Mouse (Mus musculus): Measurements from ENCODE around the gene Sept12. TPM values are rescaled to one million over a fixed set of nuclear protein-coding genes. Genes with fewer than 3 reads are reported as not detected.

Gene Sept12
- total and polyA plus RNA-seq, 3 experiments = 0.20 TPM; not detected in 2

GRCm38 (mm10) chr16:4938989-4939388, 58.7 kb downstream of the Sept12 start:
- Histone ChIP-seq H3K4me1 (ENCODE audit: control insufficient read depth, insufficient read depth, low read length) (peaks cover 12% of the 10 kb centered on the region), H3K36me3 (ENCODE audit: control insufficient read depth, insufficient read depth, low read length) (no peaks in the 10 kb centered on the region), H3K4me3 (peak overlapping the region; percentile 83), H3K27me3 (ENCODE audit: control insufficient read depth, insufficient read depth, low read length) (no peaks in the 10 kb centered on the region), H3K79me2 (replicated peaks; ENCODE audit: control insufficient read depth, insufficient read depth, low read length) (no peaks in the 10 kb centered on the region; the same call in 1 of the 2 replicates), H3K9ac (ENCODE audit: low read depth, low read length) (peak overlapping the region; percentile 88), H3K27ac (peak overlapping the region; percentile 82)
- 1% methylated on average over 28 of the region's 28 CpGs for WGBS
- intact Hi-C loops (cut with DNase I) = loop anchor here (1.0 kb wide), 1 partner anchor 24 kb away; no protein-coding TSS in a partner anchor
- peak; percentile 94 for TF ChIP-seq POLR2A (IDR thresholded peaks at IDR 0.05; ENCODE audit: insufficient read depth, low read depth, low read length)
- TF ChIP-seq EP300 (IDR thresholded peaks at IDR 0.05; ENCODE audit: insufficient read depth, low read depth, low read length) = peak; percentile 78
- no peak for TF ChIP-seq CTCF (IDR thresholded peaks at IDR 0.05)
- DNase-seq = peak; percentile 95

GRCm38 (mm10) chr16:4938461-4938860, 59.2 kb downstream of the Sept12 start, which contains the start of gene Nudt16l1:
Gene Nudt16l1 (plus strand): TSS chr16:4938761.
- Histone ChIP-seq H3K36me3 (ENCODE audit: control insufficient read depth, insufficient read depth, low read length) (no peaks in the 10 kb centered on the region), H3K4me1 (ENCODE audit: control insufficient read depth, insufficient read depth, low read length) (peaks cover 12% of the 10 kb centered on the region), H3K4me3 (peak within 1 kb of the TSS; percentile 83), H3K27me3 (ENCODE audit: control insufficient read depth, insufficient read depth, low read length) (no peaks in the 10 kb centered on the region), H3K79me2 (replicated peaks; ENCODE audit: control insufficient read depth, insufficient read depth, low read length) (no peaks in the 10 kb centered on the region; the same call in 1 of the 2 replicates), H3K9ac (ENCODE audit: low read depth, low read length) (peak within 1 kb of the TSS; percentile 88), H3K27ac (peak within 1 kb of the TSS; percentile 82)
- intact Hi-C loops (cut with DNase I) = no loop called here
- no peak for DNase-seq
- WGBS = 0% methylated on average over 2 of the region's 2 CpGs
- no peak for TF ChIP-seq EP300 (IDR thresholded peaks at IDR 0.05; ENCODE audit: insufficient read depth, low read depth, low read length)
- TF ChIP-seq CTCF (IDR thresholded peaks at IDR 0.05) = no peak
- no peak for TF ChIP-seq POLR2A (IDR thresholded peaks at IDR 0.05; ENCODE audit: insufficient read depth, low read depth, low read length)

DNA sequence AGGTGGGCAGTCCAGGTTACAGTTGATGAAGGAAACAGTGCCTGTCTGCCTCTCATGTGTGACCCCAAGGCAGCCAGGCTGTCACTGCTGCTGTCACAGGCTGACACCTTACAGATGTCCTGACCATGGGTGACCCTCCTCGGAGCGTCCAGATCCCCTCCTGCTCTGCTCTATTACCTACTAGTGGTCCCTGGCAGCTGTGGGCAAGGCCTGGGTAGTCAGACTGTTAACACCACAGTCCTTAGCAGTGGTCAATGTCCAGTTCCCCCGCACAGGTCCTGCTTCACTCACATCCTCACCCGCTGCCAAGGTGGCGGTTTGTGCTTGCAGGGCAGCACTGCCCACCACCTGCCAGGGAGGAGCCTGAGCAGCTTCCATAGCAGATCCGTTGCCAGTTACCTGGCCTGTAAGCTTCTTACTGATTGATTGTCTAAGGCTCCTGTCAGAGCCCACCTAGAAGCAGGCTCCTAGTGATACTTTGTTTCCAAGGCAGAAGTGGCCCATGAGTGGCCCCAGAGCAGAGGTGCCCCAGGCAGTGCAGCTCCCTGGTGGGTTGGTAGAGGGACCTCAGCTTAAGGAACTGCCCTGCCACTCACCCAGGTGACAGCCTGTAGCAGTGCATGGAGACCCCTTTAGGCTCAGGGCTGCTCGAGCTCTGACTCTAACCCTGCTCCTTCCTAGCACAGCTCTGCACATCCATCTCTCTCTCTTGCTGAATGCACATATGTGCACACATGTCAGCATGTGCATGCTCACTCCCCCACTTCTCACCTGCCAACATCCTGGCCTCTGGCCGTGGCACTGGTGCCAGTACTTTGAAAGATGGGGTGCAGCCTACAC, 60.1 kb downstream of the Sept12 start:
- Histone ChIP-seq H3K4me3 (no peak overlapping the region), H3K27me3 (ENCODE audit: control insufficient read depth, insufficient read depth, low read length) (no peaks in the 10 kb centered on the region), H3K27ac (no peak overlapping the region), H3K9ac (ENCODE audit: low read depth, low read length) (no peak overlapping the region), H3K36me3 (ENCODE audit: control insufficient read depth, insufficient read depth, low read length) (no peaks in the 10 kb centered on the region), H3K79me2 (replicated peaks; ENCODE audit: control insufficient read depth, insufficient read depth, low read length) (no peaks in the 10 kb centered on the region; the same call in 1 of the 2 replicates), H3K4me1 (ENCODE audit: control insufficient read depth, insufficient read depth, low read length) (peaks cover 12% of the 10 kb centered on the region)
- TF ChIP-seq CTCF (IDR thresholded peaks at IDR 0.05) (no peak), POLR2A (IDR thresholded peaks at IDR 0.05; ENCODE audit: insufficient read depth, low read depth, low read length) (no peak), EP300 (IDR thresholded peaks at IDR 0.05; ENCODE audit: insufficient read depth, low read depth, low read length) (no peak)
- intact Hi-C loops (cut with DNase I) = no loop called here
- DNase-seq = no peak
- 92% methylated on average over 8 of the region's 8 CpGs for WGBS

Other genes with a start within 250 kb of the Sept12 start
- 10 to 100 TPM; 58.4 to 65.6 TPM for gene Cdip1, start 207.6 kb downstream of the Sept12 start, total RNA-seq (2021)
- 94.3 and 100 TPM in 2 replicates for gene Cdip1, start 207.6 kb downstream of the Sept12 start, polyA plus RNA-seq (2012; rRNA removed)
- not detected for gene 4930562C15Rik, start 162.4 kb downstream of the Sept12 start, total RNA-seq (2021)
- 0.23 TPM in 1 of 2 replicates, not detected in the other for gene 4930562C15Rik, start 162.4 kb downstream of the Sept12 start, polyA plus RNA-seq (2012; rRNA removed)
- gene Ubald1, start 117.5 kb downstream of the Sept12 start, total RNA-seq (2021) = 10 to 100 TPM; 17.2 to 18.3 TPM
- gene Ubald1, start 117.5 kb downstream of the Sept12 start, polyA plus RNA-seq (2012; rRNA removed) = 18.2 and 24.5 TPM in 2 replicates
- 100 to 1,000 TPM; 148 to 168 TPM for gene Mgrn1, start 111.6 kb downstream of the Sept12 start, total RNA-seq (2021)
- gene Mgrn1, start 111.6 kb downstream of the Sept12 start, polyA plus RNA-seq (2012; rRNA removed) = 274 and 284 TPM in 2 replicates
- 10 to 100 TPM; 16.7 to 17.1 TPM for gene Nudt16l1, start 59.1 kb downstream of the Sept12 start, total RNA-seq (2021)
- 38.9 and 44.5 TPM in 2 replicates for gene Nudt16l1, start 59.1 kb downstream of the Sept12 start, polyA plus RNA-seq (2012; rRNA removed)
- 10 to 100 TPM; 11.4 to 12.7 TPM for gene Anks3, start 33.6 kb downstream of the Sept12 start, total RNA-seq (2021)
- gene Anks3, start 33.6 kb downstream of the Sept12 start, polyA plus RNA-seq (2012; rRNA removed) = 21.3 and 30.4 TPM in 2 replicates
- not detected for gene Smim22, start 9.4 kb upstream of the Sept12 start, total RNA-seq (2021)
- gene Smim22, start 9.4 kb upstream of the Sept12 start, polyA plus RNA-seq (2012; rRNA removed) = 2.1 TPM in 1 of 2 replicates, not detected in the other
- gene Rogdi, start 15.7 kb upstream of the Sept12 start, total RNA-seq (2021) = 10 to 100 TPM; 15.5 to 19.4 TPM
- 50.7 and 63.0 TPM in 2 replicates for gene Rogdi, start 15.7 kb upstream of the Sept12 start, polyA plus RNA-seq (2012; rRNA removed)
- gene Glyr1, start 52.0 kb upstream of the Sept12 start, total RNA-seq (2021) = 10 to 100 TPM; 39.2 to 42.9 TPM
- 35.9 and 48.6 TPM in 2 replicates for gene Glyr1, start 52.0 kb upstream of the Sept12 start, polyA plus RNA-seq (2012; rRNA removed)
- 10 to 100 TPM; 22.8 to 23.1 TPM for gene Ubn1, start 52.2 kb upstream of the Sept12 start, total RNA-seq (2021)
- 15.8 and 21.2 TPM in 2 replicates for gene Ubn1, start 52.2 kb upstream of the Sept12 start, polyA plus RNA-seq (2012; rRNA removed)
- 1 to 10 TPM; 4.5 to 9.4 TPM for gene Ppl, start 134.6 kb upstream of the Sept12 start, total RNA-seq (2021)
- 2.0 and 2.5 TPM in 2 replicates for gene Ppl, start 134.6 kb upstream of the Sept12 start, polyA plus RNA-seq (2012; rRNA removed)
- under 1 TPM; 0.73 to 0.78 TPM for gene Sec14l5, start 149.3 kb upstream of the Sept12 start, total RNA-seq (2021)
- 2.1 and 4.3 TPM in 2 replicates for gene Sec14l5, start 149.3 kb upstream of the Sept12 start, polyA plus RNA-seq (2012; rRNA removed)
- 10 to 100 TPM; 11.3 to 15.7 TPM for gene Nagpa, start 206.2 kb upstream of the Sept12 start, total RNA-seq (2021)
- gene Nagpa, start 206.2 kb upstream of the Sept12 start, polyA plus RNA-seq (2012; rRNA removed) = 22.7 and 24.2 TPM in 2 replicates
- 10 to 100 TPM; 17.4 to 19.9 TPM for gene AU021092, start 224.4 kb upstream of the Sept12 start, total RNA-seq (2021)
- 12.1 and 12.5 TPM in 2 replicates for gene AU021092, start 224.4 kb upstream of the Sept12 start, polyA plus RNA-seq (2012; rRNA removed)
- 10 to 100 TPM; 12.0 to 12.5 TPM for gene Alg1, start 235.8 kb upstream of the Sept12 start, total RNA-seq (2021)
- 34.0 and 37.1 TPM in 2 replicates for gene Alg1, start 235.8 kb upstream of the Sept12 start, polyA plus RNA-seq (2012; rRNA removed)

All from heart, adult 2 months (tissue).